Mouse (Mus musculus) brain, embryonic 14.5 days (tissue): Measurements from ENCODE around the gene Sh3bp5l.

Experiments
- CTCF ChIP-seq: fragments of 200-500 bp; IDR thresholded peaks from 2 replicates; pipeline ENCODE4 v1.5.1; 2012; ENCODE audit warnings: inconsistent platforms, mild to moderate bottlenecking, moderate library complexity, borderline replicate concordance; ENCODE audit not compliant: insufficient read depth, insufficient read length; ENCODE audit errors: extremely low read depth
- POLR2A ChIP-seq: fragments of 200-500 bp; IDR thresholded peaks from 2 replicates; pipeline ENCODE4 v1.6.1; 2012; ENCODE audit warnings: mild to moderate bottlenecking, inconsistent platforms, borderline replicate concordance; ENCODE audit not compliant: poor library complexity, insufficient read depth, insufficient read length, severe bottlenecking; ENCODE audit errors: extremely low read depth

DNA sequence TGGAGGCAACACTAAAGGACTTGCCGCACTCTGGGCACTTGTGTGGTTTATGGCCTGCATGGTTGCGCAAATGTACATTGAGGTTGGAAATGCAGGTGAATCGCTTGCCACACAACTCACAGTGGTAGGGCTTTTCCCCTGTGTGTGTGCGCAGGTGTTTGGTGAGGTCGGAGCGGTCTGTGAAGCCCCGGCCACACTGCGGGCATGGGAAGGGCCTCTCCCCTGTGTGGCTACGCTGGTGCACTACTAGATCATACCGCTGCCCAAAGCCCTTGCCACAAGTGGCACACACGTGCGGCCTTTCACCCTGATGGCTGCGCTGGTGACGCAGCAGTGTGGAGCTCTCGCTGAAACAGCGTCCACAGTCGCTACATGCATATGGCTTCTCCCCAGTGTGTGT is 14.2 kb upstream of the Sh3bp5l start:
- TF ChIP-seq POLR2A (no peak), CTCF (no peak)
